Mouse (Mus musculus): ENCODE data around the gene Sec61a2. TPM values are rescaled to one million over a fixed set of nuclear protein-coding genes. Genes with fewer than 3 reads are reported as not detected.

The Sec61a2 gene
- polyA plus RNA-seq, 1 experiment from 2014 or later: 102 TPM

GRCm38 (mm10) chr2:5851866-5852265 lies 43.4 kb downstream of the Sec61a2 start:
- no peak overlapping the region for H3K4me3 ChIP-seq (ENCODE audit: low read length)
- ATAC-seq (ENCODE audit: low FRiP score, low TSS enrichment): no peak
- H3K9me3 ChIP-seq (ENCODE audit: control insufficient read depth, low read length): no peaks in the 10 kb centered on the region
- no peaks in the 10 kb centered on the region for H3K27me3 ChIP-seq (ENCODE audit: control insufficient read depth, insufficient read depth, low read length)
- H3K27ac ChIP-seq (ENCODE audit: low read depth, low read length): no peak overlapping the region
- H3K4me1 ChIP-seq (ENCODE audit: control insufficient read depth, insufficient read depth, low read length): 0 out of 2 replicates have a peak, but pooled peaks cover under 1% of the 10 kb centered on the region
- peaks cover 15% of the 10 kb centered on the region for H3K36me3 ChIP-seq (ENCODE audit: control insufficient read depth, insufficient read depth, low read length)
- H3K4me2 ChIP-seq (replicated peaks; ENCODE audit: low read depth, low read length): no peak overlapping the region
- 83% methylated on average over 5 of the region's 5 CpGs for WGBS
- no peak overlapping the region for H3K9ac ChIP-seq (ENCODE audit: low read depth, low read length)

DNA sequence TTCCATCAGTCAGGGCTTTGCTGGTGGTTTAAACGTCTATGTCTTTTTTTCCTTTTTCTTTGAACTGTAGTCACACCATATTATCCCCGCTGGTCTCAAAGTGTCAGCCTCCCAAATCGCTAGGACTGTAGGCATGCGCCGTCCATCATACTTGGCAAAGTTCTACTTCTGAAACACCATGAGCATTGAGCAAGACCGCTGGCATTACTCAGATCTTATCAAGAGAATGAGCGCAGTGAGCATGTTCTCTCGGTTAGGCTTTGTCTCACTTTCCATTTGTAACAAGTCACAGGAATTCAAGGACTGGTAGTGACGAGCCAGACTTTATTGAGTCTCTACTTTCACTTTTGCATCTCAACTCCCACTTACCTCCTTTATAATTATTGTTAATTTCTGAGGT lies 44.1 kb downstream of the Sec61a2 start:
- H3K9me3 ChIP-seq (ENCODE audit: control insufficient read depth, low read length): no peaks in the 10 kb centered on the region
- 92% methylated on average over 9 of the region's 9 CpGs for WGBS
- peaks cover 11% of the 10 kb centered on the region; the same call in 1 of the 2 replicates for H3K36me3 ChIP-seq (ENCODE audit: control insufficient read depth, insufficient read depth, low read length)
- H3K4me2 ChIP-seq (replicated peaks; ENCODE audit: low read depth, low read length): no peak overlapping the region
- H3K4me1 ChIP-seq (ENCODE audit: control insufficient read depth, insufficient read depth, low read length): peaks cover 8% of the 10 kb centered on the region
- H3K4me3 ChIP-seq (ENCODE audit: low read length): no peak overlapping the region
- H3K9ac ChIP-seq (ENCODE audit: low read depth, low read length): no peak overlapping the region
- H3K27me3 ChIP-seq (ENCODE audit: control insufficient read depth, insufficient read depth, low read length): no peaks in the 10 kb centered on the region
- no peak for ATAC-seq (ENCODE audit: low FRiP score, low TSS enrichment)
- no peak overlapping the region for H3K27ac ChIP-seq (ENCODE audit: low read depth, low read length)

DNA sequence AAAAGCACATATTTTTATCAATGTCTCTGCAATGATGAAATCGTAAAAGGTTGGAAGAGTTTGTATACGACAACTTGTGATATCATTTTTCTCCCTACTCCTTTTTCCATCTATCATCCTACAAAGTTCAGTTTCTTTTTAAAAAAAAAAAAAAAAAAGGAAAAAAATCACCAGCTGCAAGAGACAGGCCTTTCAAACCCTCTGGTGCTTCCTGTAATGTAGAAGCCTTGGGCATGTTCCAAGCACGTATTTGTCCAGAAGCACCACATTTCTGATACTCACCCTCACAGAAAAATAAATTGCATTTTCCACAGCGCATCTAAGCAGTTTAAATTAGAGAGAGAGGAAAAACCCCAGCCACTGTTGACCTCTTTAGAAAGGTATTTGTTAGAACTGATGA lies 49.4 kb downstream of the Sec61a2 start:
- peaks cover 10% of the 10 kb centered on the region for H3K4me1 ChIP-seq (ENCODE audit: control insufficient read depth, insufficient read depth, low read length)
- H3K9me3 ChIP-seq (ENCODE audit: control insufficient read depth, low read length): no peaks in the 10 kb centered on the region
- no peak for ATAC-seq (ENCODE audit: low FRiP score, low TSS enrichment)
- H3K4me2 ChIP-seq (replicated peaks; ENCODE audit: low read depth, low read length): peak overlapping the region; percentile 52
- H3K36me3 ChIP-seq (ENCODE audit: control insufficient read depth, insufficient read depth, low read length): peaks cover 11% of the 10 kb centered on the region
- peak overlapping the region; percentile 59 for H3K9ac ChIP-seq (ENCODE audit: low read depth, low read length)
- peak overlapping the region; percentile 78; the same call in 1 of the 2 replicates for H3K27ac ChIP-seq (ENCODE audit: low read depth, low read length)
- H3K4me3 ChIP-seq (ENCODE audit: low read length): peak overlapping the region; percentile 83
- 21% methylated on average over 4 of the region's 4 CpGs for WGBS
- no peaks in the 10 kb centered on the region for H3K27me3 ChIP-seq (ENCODE audit: control insufficient read depth, insufficient read depth, low read length)

GRCm38 (mm10) chr2:5844873-5845631 lies 50.2 kb downstream of the Sec61a2 start, which contains the start of the genes Nudt5 and Cdc123:
TSS of gene Nudt5 (plus strand) at chr2:5845019.
TSS of gene Cdc123 (minus strand) at chr2:5845164.
- peak; percentile 96 for ATAC-seq (ENCODE audit: low FRiP score, low TSS enrichment)
- Histone ChIP-seq H3K27ac (ENCODE audit: low read depth, low read length) (peak within 1 kb of the TSS; percentile 78), H3K36me3 (ENCODE audit: control insufficient read depth, insufficient read depth, low read length) (peaks cover 19% of the 10 kb centered on the region), H3K4me2 (replicated peaks; ENCODE audit: low read depth, low read length) (peak within 1 kb of the TSS; percentile 52), H3K4me1 (ENCODE audit: control insufficient read depth, insufficient read depth, low read length) (peaks cover 10% of the 10 kb centered on the region), H3K9ac (ENCODE audit: low read depth, low read length) (peak within 1 kb of the TSS; percentile 59), H3K4me3 (ENCODE audit: low read length) (peak within 1 kb of the TSS; percentile 83), H3K27me3 (ENCODE audit: control insufficient read depth, insufficient read depth, low read length) (no peaks in the 10 kb centered on the region), H3K9me3 (ENCODE audit: control insufficient read depth, low read length) (no peaks in the 10 kb centered on the region)
- under 1% methylated on average over 53 of the region's 53 CpGs for WGBS

GRCm38 (mm10) chr2:5844181-5844872 lies 50.9 kb downstream of the Sec61a2 start:
- peaks cover 10% of the 10 kb centered on the region for H3K4me1 ChIP-seq (ENCODE audit: control insufficient read depth, insufficient read depth, low read length)
- peaks cover 26% of the 10 kb centered on the region for H3K36me3 ChIP-seq (ENCODE audit: control insufficient read depth, insufficient read depth, low read length)
- 3% methylated on average over 23 of the region's 23 CpGs for WGBS
- H3K4me3 ChIP-seq (ENCODE audit: low read length): peak overlapping the region; percentile 83
- no peaks in the 10 kb centered on the region for H3K9me3 ChIP-seq (ENCODE audit: control insufficient read depth, low read length)
- no peaks in the 10 kb centered on the region for H3K27me3 ChIP-seq (ENCODE audit: control insufficient read depth, insufficient read depth, low read length)
- peak overlapping the region; percentile 39 for H3K4me2 ChIP-seq (replicated peaks; ENCODE audit: low read depth, low read length)
- peak overlapping the region; percentile 78 for H3K27ac ChIP-seq (ENCODE audit: low read depth, low read length)
- peak overlapping the region; percentile 59 for H3K9ac ChIP-seq (ENCODE audit: low read depth, low read length)
- peak; percentile 51; the same call in 1 of the 2 replicates for ATAC-seq (ENCODE audit: low FRiP score, low TSS enrichment)

GRCm38 (mm10) chr2:5840815-5841214 lies 54.4 kb downstream of the Sec61a2 start:
- Histone ChIP-seq H3K4me3 (ENCODE audit: low read length) (no peak overlapping the region), H3K27ac (ENCODE audit: low read depth, low read length) (no peak overlapping the region), H3K9ac (ENCODE audit: low read depth, low read length) (no peak overlapping the region), H3K4me2 (replicated peaks; ENCODE audit: low read depth, low read length) (no peak overlapping the region), H3K4me1 (ENCODE audit: control insufficient read depth, insufficient read depth, low read length) (no peaks in the 10 kb centered on the region), H3K36me3 (ENCODE audit: control insufficient read depth, insufficient read depth, low read length) (peaks cover 53% of the 10 kb centered on the region), H3K9me3 (ENCODE audit: control insufficient read depth, low read length) (no peaks in the 10 kb centered on the region), H3K27me3 (ENCODE audit: control insufficient read depth, insufficient read depth, low read length) (no peaks in the 10 kb centered on the region)
- no peak for ATAC-seq (ENCODE audit: low FRiP score, low TSS enrichment)
- 97% methylated on average over 11 of the region's 11 CpGs for WGBS

- H3K4me1 ChIP-seq (ENCODE audit: control insufficient read depth, insufficient read depth, low read length): no peaks in the 10 kb centered on the region
- H3K9ac ChIP-seq (ENCODE audit: low read depth, low read length): no peak overlapping the region
- no peak overlapping the region for H3K27ac ChIP-seq (ENCODE audit: low read depth, low read length)
- no peaks in the 10 kb centered on the region for H3K9me3 ChIP-seq (ENCODE audit: control insufficient read depth, low read length)
- peaks cover 58% of the 10 kb centered on the region for H3K36me3 ChIP-seq (ENCODE audit: control insufficient read depth, insufficient read depth, low read length)
- no peaks in the 10 kb centered on the region for H3K27me3 ChIP-seq (ENCODE audit: control insufficient read depth, insufficient read depth, low read length)
- no peak overlapping the region for H3K4me2 ChIP-seq (replicated peaks; ENCODE audit: low read depth, low read length)
- WGBS: 93% methylated on average over 5 of the region's 5 CpGs
- ATAC-seq (ENCODE audit: low FRiP score, low TSS enrichment): no peak
- H3K4me3 ChIP-seq (ENCODE audit: low read length): no peak overlapping the region
These were observed 69.8 kb downstream of the Sec61a2 start for GRCm38 (mm10) chr2:5825265-5825913.

DNA sequence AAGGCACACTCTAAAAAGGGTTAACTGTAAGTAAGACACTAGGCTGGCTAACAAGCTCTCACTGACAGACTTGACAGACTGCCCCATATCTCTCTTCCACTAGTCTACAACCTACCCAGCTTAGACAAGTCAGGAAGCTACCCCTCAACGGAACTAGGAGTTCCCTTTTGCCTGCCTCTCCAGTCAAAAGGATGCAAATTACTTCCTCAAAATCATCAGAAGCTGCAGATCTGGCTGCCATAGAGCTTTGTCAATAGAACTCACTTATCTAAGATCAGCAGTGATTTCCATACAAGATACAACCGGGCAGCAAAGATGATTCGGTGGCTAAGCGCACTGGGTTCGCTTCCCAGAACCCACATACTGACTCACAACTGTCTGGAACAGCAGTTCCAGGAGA lies 70.5 kb downstream of the Sec61a2 start:
- Histone ChIP-seq H3K27me3 (ENCODE audit: control insufficient read depth, insufficient read depth, low read length) (no peaks in the 10 kb centered on the region), H3K36me3 (ENCODE audit: control insufficient read depth, insufficient read depth, low read length) (peaks cover 63% of the 10 kb centered on the region), H3K9me3 (ENCODE audit: control insufficient read depth, low read length) (no peaks in the 10 kb centered on the region), H3K27ac (ENCODE audit: low read depth, low read length) (no peak overlapping the region), H3K9ac (ENCODE audit: low read depth, low read length) (no peak overlapping the region), H3K4me3 (ENCODE audit: low read length) (no peak overlapping the region), H3K4me2 (replicated peaks; ENCODE audit: low read depth, low read length) (no peak overlapping the region), H3K4me1 (ENCODE audit: control insufficient read depth, insufficient read depth, low read length) (no peaks in the 10 kb centered on the region)
- ATAC-seq (ENCODE audit: low FRiP score, low TSS enrichment): no peak
- WGBS: 80% methylated on average over 5 of the region's 5 CpGs
